Mouse (Mus musculus): ENCODE results near the gene Slc35e4. TPM values are rescaled to one million over a fixed set of nuclear protein-coding genes. Genes with fewer than 3 reads are reported as not detected.
A peak's percentile ranks its signal among the peaks of the same experiment; 100 is the strongest.

Gene Slc35e4
- polyA plus RNA-seq, 1 experiment from 2014 or later: 2.0 TPM

- DNase-seq (ENCODE audit: low spot score) (peak; percentile 87), ATAC-seq (replicated peaks; ENCODE audit: insufficient number of reproducible peaks, low FRiP score, low TSS enrichment, low read depth) (no peak)
- Histone ChIP-seq H3K9ac (replicated peaks; ENCODE audit: low read length) (no peak overlapping the region), H3K27me3 (ENCODE audit: control insufficient read depth, insufficient read depth, low read length) (no peaks in the 10 kb centered on the region), H3K4me1 (ENCODE audit: control insufficient read depth, insufficient read depth, low read length) (no peaks in the 10 kb centered on the region), H3K27ac (replicated peaks; ENCODE audit: low read depth, low read length) (no peak overlapping the region), H3K4me3 (ENCODE audit: low read depth, low read length) (no peak overlapping the region), H3K36me3 (replicated peaks; ENCODE audit: control insufficient read depth, insufficient read depth, low read depth, low read length) (no peaks in the 10 kb centered on the region), H3K9me3 (replicated peaks; ENCODE audit: control insufficient read depth, low read length) (no peaks in the 10 kb centered on the region), H3K4me2 (ENCODE audit: low read depth, low read length) (no peak overlapping the region)
- 36% methylated on average over 2 of the region's 2 CpGs for WGBS
Observed at GRCm38 (mm10) chr11:3879836-3880235, 34.6 kb downstream of the Slc35e4 start.

GRCm38 (mm10) chr11:3878660-3879059, 35.8 kb downstream of the Slc35e4 start:
- ATAC-seq (replicated peaks; ENCODE audit: insufficient number of reproducible peaks, low FRiP score, low TSS enrichment, low read depth): no peak
- no peak for DNase-seq (ENCODE audit: low spot score)
- Histone ChIP-seq H3K4me1 (ENCODE audit: control insufficient read depth, insufficient read depth, low read length) (no peaks in the 10 kb centered on the region), H3K27me3 (ENCODE audit: control insufficient read depth, insufficient read depth, low read length) (no peaks in the 10 kb centered on the region), H3K9ac (replicated peaks; ENCODE audit: low read length) (no peak overlapping the region), H3K4me3 (ENCODE audit: low read depth, low read length) (no peak overlapping the region), H3K27ac (replicated peaks; ENCODE audit: low read depth, low read length) (no peak overlapping the region), H3K9me3 (replicated peaks; ENCODE audit: control insufficient read depth, low read length) (no peaks in the 10 kb centered on the region), H3K4me2 (ENCODE audit: low read depth, low read length) (no peak overlapping the region), H3K36me3 (replicated peaks; ENCODE audit: control insufficient read depth, insufficient read depth, low read depth, low read length) (no peaks in the 10 kb centered on the region)
- 73% methylated on average over 7 of the region's 7 CpGs for WGBS

- no peak for ATAC-seq (replicated peaks; ENCODE audit: insufficient number of reproducible peaks, low FRiP score, low TSS enrichment, low read depth)
- H3K4me1 ChIP-seq (ENCODE audit: control insufficient read depth, insufficient read depth, low read length): no peaks in the 10 kb centered on the region
- no peak overlapping the region for H3K4me2 ChIP-seq (ENCODE audit: low read depth, low read length)
- H3K9me3 ChIP-seq (replicated peaks; ENCODE audit: control insufficient read depth, low read length): no peaks in the 10 kb centered on the region
- H3K9ac ChIP-seq (replicated peaks; ENCODE audit: low read length): no peak overlapping the region
- no peaks in the 10 kb centered on the region for H3K27me3 ChIP-seq (ENCODE audit: control insufficient read depth, insufficient read depth, low read length)
- no peaks in the 10 kb centered on the region for H3K36me3 ChIP-seq (replicated peaks; ENCODE audit: control insufficient read depth, insufficient read depth, low read depth, low read length)
- no peak overlapping the region for H3K27ac ChIP-seq (replicated peaks; ENCODE audit: low read depth, low read length)
- DNase-seq (ENCODE audit: low spot score): no peak
- no peak overlapping the region for H3K4me3 ChIP-seq (ENCODE audit: low read depth, low read length)
- 74% methylated on average over 6 of the region's 6 CpGs for whole genome bisulfite sequencing
Observed at GRCm38 (mm10) chr11:3876419-3876818, 38.0 kb downstream of the Slc35e4 start.

- peaks cover 3% of the 10 kb centered on the region; the same call in 1 of the 2 replicates for H3K4me1 ChIP-seq (ENCODE audit: control insufficient read depth, insufficient read depth, low read length)
- H3K9me3 ChIP-seq (replicated peaks; ENCODE audit: control insufficient read depth, low read length): no peaks in the 10 kb centered on the region
- peak overlapping the region; percentile 50; the same call in 1 of the 2 replicates for H3K9ac ChIP-seq (replicated peaks; ENCODE audit: low read length)
- peak overlapping the region; percentile 48 for H3K4me3 ChIP-seq (ENCODE audit: low read depth, low read length)
- DNase-seq (ENCODE audit: low spot score) (peak; percentile 26), ATAC-seq (replicated peaks; ENCODE audit: insufficient number of reproducible peaks, low FRiP score, low TSS enrichment, low read depth) (no peak)
- 37% methylated on average over 6 of the region's 6 CpGs for WGBS
- H3K4me2 ChIP-seq (ENCODE audit: low read depth, low read length): peak overlapping the region; percentile 80
- H3K27me3 ChIP-seq (ENCODE audit: control insufficient read depth, insufficient read depth, low read length): peaks cover 7% of the 10 kb centered on the region; the same call in 1 of the 2 replicates
- H3K27ac ChIP-seq (replicated peaks; ENCODE audit: low read depth, low read length): no peak overlapping the region
- no peaks in the 10 kb centered on the region for H3K36me3 ChIP-seq (replicated peaks; ENCODE audit: control insufficient read depth, insufficient read depth, low read depth, low read length)
Observed at GRCm38 (mm10) chr11:3864343-3864742, 50.1 kb downstream of the Slc35e4 start.

GRCm38 (mm10) chr11:3863454-3864112, 50.9 kb downstream of the Slc35e4 start, which contains the start of gene Osbp2:
Osbp2 (minus strand) TSS chr11:3863903.
- H3K4me1 ChIP-seq (ENCODE audit: control insufficient read depth, insufficient read depth, low read length): peaks cover 3% of the 10 kb centered on the region; the same call in 1 of the 2 replicates
- peak within 1 kb of the TSS; percentile 48 for H3K4me3 ChIP-seq (ENCODE audit: low read depth, low read length)
- ATAC-seq (replicated peaks; ENCODE audit: insufficient number of reproducible peaks, low FRiP score, low TSS enrichment, low read depth) (peak; percentile 91), DNase-seq (ENCODE audit: low spot score) (peak; percentile 78)
- H3K27ac ChIP-seq (replicated peaks; ENCODE audit: low read depth, low read length): no peak within 1 kb of the TSS
- 3% methylated on average over 53 of the region's 58 CpGs for WGBS
- peak within 1 kb of the TSS; percentile 80 for H3K4me2 ChIP-seq (ENCODE audit: low read depth, low read length)
- H3K27me3 ChIP-seq (ENCODE audit: control insufficient read depth, insufficient read depth, low read length): peaks cover 7% of the 10 kb centered on the region; the same call in 1 of the 2 replicates
- H3K36me3 ChIP-seq (replicated peaks; ENCODE audit: control insufficient read depth, insufficient read depth, low read depth, low read length): no peaks in the 10 kb centered on the region
- no peaks in the 10 kb centered on the region for H3K9me3 ChIP-seq (replicated peaks; ENCODE audit: control insufficient read depth, low read length)
- H3K9ac ChIP-seq (replicated peaks; ENCODE audit: low read length): peak within 1 kb of the TSS; percentile 50

GRCm38 (mm10) chr11:3862661-3863453, 51.6 kb downstream of the Slc35e4 start:
- no peak for ATAC-seq (replicated peaks; ENCODE audit: insufficient number of reproducible peaks, low FRiP score, low TSS enrichment, low read depth)
- Histone ChIP-seq H3K4me3 (ENCODE audit: low read depth, low read length) (peak overlapping the region; percentile 48), H3K27ac (replicated peaks; ENCODE audit: low read depth, low read length) (no peak overlapping the region), H3K4me1 (ENCODE audit: control insufficient read depth, insufficient read depth, low read length) (peaks cover 3% of the 10 kb centered on the region; the same call in 1 of the 2 replicates), H3K9me3 (replicated peaks; ENCODE audit: control insufficient read depth, low read length) (no peaks in the 10 kb centered on the region), H3K4me2 (ENCODE audit: low read depth, low read length) (peak overlapping the region; percentile 80), H3K9ac (replicated peaks; ENCODE audit: low read length) (peak overlapping the region; percentile 50; the same call in 1 of the 2 replicates), H3K27me3 (ENCODE audit: control insufficient read depth, insufficient read depth, low read length) (peaks cover 7% of the 10 kb centered on the region; the same call in 1 of the 2 replicates), H3K36me3 (replicated peaks; ENCODE audit: control insufficient read depth, insufficient read depth, low read depth, low read length) (no peaks in the 10 kb centered on the region)
- WGBS: 71% methylated on average over 19 of the region's 19 CpGs
- DNase-seq (ENCODE audit: low spot score): no peak

- DNase-seq (ENCODE audit: low spot score) (no peak), ATAC-seq (replicated peaks; ENCODE audit: insufficient number of reproducible peaks, low FRiP score, low TSS enrichment, low read depth) (no peak)
- no peak overlapping the region for H3K4me2 ChIP-seq (ENCODE audit: low read depth, low read length)
- H3K9ac ChIP-seq (replicated peaks; ENCODE audit: low read length): no peak overlapping the region
- no peak overlapping the region for H3K27ac ChIP-seq (replicated peaks; ENCODE audit: low read depth, low read length)
- H3K27me3 ChIP-seq (ENCODE audit: control insufficient read depth, insufficient read depth, low read length): peaks cover 7% of the 10 kb centered on the region; the same call in 1 of the 2 replicates
- no peaks in the 10 kb centered on the region for H3K36me3 ChIP-seq (replicated peaks; ENCODE audit: control insufficient read depth, insufficient read depth, low read depth, low read length)
- no peaks in the 10 kb centered on the region for H3K9me3 ChIP-seq (replicated peaks; ENCODE audit: control insufficient read depth, low read length)
- H3K4me1 ChIP-seq (ENCODE audit: control insufficient read depth, insufficient read depth, low read length): peaks cover 3% of the 10 kb centered on the region; the same call in 1 of the 2 replicates
- no peak overlapping the region for H3K4me3 ChIP-seq (ENCODE audit: low read depth, low read length)
- WGBS: 71% methylated on average over 4 of the region's 4 CpGs
Observed at GRCm38 (mm10) chr11:3860361-3860760, 54.1 kb downstream of the Slc35e4 start.

- Histone ChIP-seq H3K4me3 (ENCODE audit: low read depth, low read length) (no peak overlapping the region), H3K4me2 (ENCODE audit: low read depth, low read length) (no peak overlapping the region), H3K4me1 (ENCODE audit: control insufficient read depth, insufficient read depth, low read length) (peaks cover 3% of the 10 kb centered on the region; the same call in 1 of the 2 replicates), H3K27me3 (ENCODE audit: control insufficient read depth, insufficient read depth, low read length) (peaks cover 7% of the 10 kb centered on the region; the same call in 1 of the 2 replicates), H3K27ac (replicated peaks; ENCODE audit: low read depth, low read length) (no peak overlapping the region), H3K36me3 (replicated peaks; ENCODE audit: control insufficient read depth, insufficient read depth, low read depth, low read length) (no peaks in the 10 kb centered on the region), H3K9ac (replicated peaks; ENCODE audit: low read length) (no peak overlapping the region), H3K9me3 (replicated peaks; ENCODE audit: control insufficient read depth, low read length) (no peaks in the 10 kb centered on the region)
- no peak for ATAC-seq (replicated peaks; ENCODE audit: insufficient number of reproducible peaks, low FRiP score, low TSS enrichment, low read depth)
- WGBS: 93% methylated on average over 4 of the region's 4 CpGs
- no peak for DNase-seq (ENCODE audit: low spot score)
Observed at GRCm38 (mm10) chr11:3859778-3860177, 54.7 kb downstream of the Slc35e4 start.

All from embryonic facial prominence, embryonic 11.5 days (tissue).